Mouse (Mus musculus) gastrocnemius, adult 8-10 months (tissue): ENCODE data around the gene Tmem242. TPM values are rescaled to one million over a fixed set of nuclear protein-coding genes. Genes with fewer than 3 reads are reported as not detected.

Experiments
- DNase-seq, 2 experiments: peaks; one replicate each; pipeline ENCODE4 v3.0.0; 2022; ENCODE audit warnings: low spot score in 2 of 2
- microRNA-seq: library from miRNA; unstranded; fragments of <30 nt; microRNA quantifications from one replicate; pipeline ENCODE4 v1.2.0, GENCODE M21; 2022
- total RNA-seq, 4 experiments: library from RNA; stranded (reverse); gene quantifications; 2 replicates each; pipeline ENCODE4 v1.2.4; 2022

The Tmem242 gene
- total RNA-seq, 4 experiments from 2014 or later, result 154 to 168 (median 158) TPM

GRCm38 (mm10) chr17:5377151-5377929, 62.7 kb downstream of the Tmem242 start:
- DNase-seq, result no peak

- DNase-seq, result no peak
These were observed 67.1 kb downstream of the Tmem242 start for GRCm38 (mm10) chr17:5372951-5373350.

GRCm38 (mm10) chr17:5371521-5371920, 68.5 kb downstream of the Tmem242 start:
- DNase-seq, result no peak

- DNase-seq, result no peak
These were observed 69.0 kb downstream of the Tmem242 start for GRCm38 (mm10) chr17:5371032-5371431.

GRCm38 (mm10) chr17:5365992-5366398, 74.1 kb downstream of the Tmem242 start:
- no peak for DNase-seq

Small RNA genes lying within 50 kb of the gene (microRNA-seq; reads per million reads assigned to microRNA genes)
- not detected for gene Gm22475

Other genes starting within 250 kb of the Tmem242 start
- gene Ldhal6b, start 21.5 kb downstream of the Tmem242 start, total RNA-seq, result under 1 TPM; 0.20 to 0.78 (median 0.31) TPM
- 1 to 10 TPM; 3.2 to 4.5 (median 3.7) TPM for gene Zdhhc14, start 52.3 kb upstream of the Tmem242 start, total RNA-seq